In genomic region chr11:52397385-52397987, GRCm38 (mm10) we compare ENCODE assay signal across 8 mouse cellular contexts. TPM values are rescaled to one million over a fixed set of nuclear protein-coding genes. Genes with fewer than 3 reads are reported as not detected.
A peak's percentile ranks its signal among the peaks of the same experiment; 100 is the strongest.
DNase-seq lines count a peak whose midpoint lies in the region; ATAC-seq and TF ChIP-seq lines count a peak whose summit lies in the region.

No protein-coding gene starts in this region.

- no peak for TF ChIP-seq CTCF in ES-Bruce4 (IDR thresholded peaks at IDR 0.05; ENCODE audit: low read depth, low read length)
- TF ChIP-seq CTCF in cerebellum, adult 2 months (IDR thresholded peaks at IDR 0.05; ENCODE audit: borderline replicate concordance, insufficient read depth, low read depth, low read length), result no peak

- WGBS in heart, embryonic 13.5 days, result 81% methylated on average over 4 of the region's 4 CpGs
- WGBS in macrophage (ENCODE audit: missing documents), result 54% methylated on average over 3 of the region's 4 CpGs
- 81% methylated on average over 4 of the region's 4 CpGs for WGBS in cerebellum, adult 2 months

- TF ChIP-seq POLR2A in ES-Bruce4 (IDR thresholded peaks at IDR 0.05; ENCODE audit: insufficient read depth, low read length), result no peak
- TF ChIP-seq POLR2A in cerebellum, adult 2 months (IDR thresholded peaks at IDR 0.05; ENCODE audit: borderline replicate concordance, insufficient read depth, low read length), result no peak

- peak overlapping the region; percentile 80 for H3K4me2 ChIP-seq in heart, embryonic 13.5 days

- peaks cover 60% of the 10 kb centered on the region for H3K79me2 ChIP-seq in macrophage (ENCODE audit: inconsistent target)

- peak overlapping the region; percentile 97; the same call in 1 of the 2 replicates for H3K27ac ChIP-seq in heart, embryonic 13.5 days (replicated peaks)
- no peak overlapping the region for H3K27ac ChIP-seq in ES-Bruce4 (ENCODE audit: insufficient read depth, low read length)
- H3K27ac ChIP-seq in macrophage, result peak overlapping the region; percentile 60; the same call in 1 of the 2 replicates
- H3K27ac ChIP-seq in cerebellum, adult 2 months (ENCODE audit: insufficient read depth, low read length), result no peak overlapping the region

- H3K4me3 ChIP-seq in heart, embryonic 13.5 days, result peak overlapping the region; percentile 97
- no peak overlapping the region for H3K4me3 ChIP-seq in ES-Bruce4 (ENCODE audit: low read depth, low read length)
- H3K4me3 ChIP-seq in macrophage (ENCODE audit: inconsistent target), result peak overlapping the region; percentile 89
- no peak overlapping the region for H3K4me3 ChIP-seq in cerebellum, adult 2 months (replicated peaks; ENCODE audit: insufficient read depth, low read depth, low read length)

- no peaks in the 10 kb centered on the region for H3K27me3 ChIP-seq in heart, embryonic 13.5 days (replicated peaks)
- no peaks in the 10 kb centered on the region for H3K27me3 ChIP-seq in ES-Bruce4 (ENCODE audit: control insufficient read depth, insufficient read depth, low read length, poor library complexity, severe bottlenecking)
- H3K27me3 ChIP-seq in cerebellum, adult 2 months (ENCODE audit: control insufficient read depth, insufficient read depth, low read length), result no peaks in the 10 kb centered on the region

- DNase-seq in heart, postnatal 4 days, result no peak
- DNase-seq in forelimb bud, embryonic 11.5 days (ENCODE audit: low read depth, low spot score), result peak; percentile 20
- no peak for DNase-seq in cerebellum, adult 2 months
- no peak for DNase-seq in layer of hippocampus, adult 11-12 months (ENCODE audit: low spot score)
- no peak for DNase-seq in frontal cortex, adult 2 months (ENCODE audit: extremely low spot score in 1 of 2, low spot score in 1 of 2)

- ATAC-seq in heart, embryonic 13.5 days (ENCODE audit: extremely low read depth, insufficient number of reproducible peaks, low FRiP score, low TSS enrichment), result no peak

- peaks cover 9% of the 10 kb centered on the region; the same call in 1 of the 2 replicates for H3K36me3 ChIP-seq in heart, embryonic 13.5 days
- H3K36me3 ChIP-seq in ES-Bruce4 (ENCODE audit: control insufficient read depth, insufficient read depth, low read length, poor library complexity, severe bottlenecking) (no peaks in the 10 kb centered on the region), macrophage (ENCODE audit: inconsistent target) (0 out of 2 replicates have a peak, but pooled peaks cover 4% of the 10 kb centered on the region)

- no peak for TF ChIP-seq EP300 in ES-Bruce4 (IDR thresholded peaks at IDR 0.05; ENCODE audit: insufficient read depth, low read depth, low read length)

- H3K9ac ChIP-seq in heart, embryonic 13.5 days, result peak overlapping the region; percentile 98
- H3K9ac ChIP-seq in ES-Bruce4 (ENCODE audit: low read depth, poor library complexity, severe bottlenecking), result peak overlapping the region; percentile 87

- peaks cover 39% of the 10 kb centered on the region for H3K4me1 ChIP-seq in heart, embryonic 13.5 days
- no peaks in the 10 kb centered on the region for H3K4me1 ChIP-seq in ES-Bruce4 (ENCODE audit: control insufficient read depth, insufficient read depth, low read length)
- no peaks in the 10 kb centered on the region for H3K4me1 ChIP-seq in cerebellum, adult 2 months (ENCODE audit: control insufficient read depth, insufficient read depth, low read length)

- no peaks in the 10 kb centered on the region for H3K9me3 ChIP-seq in heart, embryonic 13.5 days
- no peaks in the 10 kb centered on the region for H3K9me3 ChIP-seq in ES-Bruce4 (replicated peaks; ENCODE audit: control insufficient read depth, insufficient read depth, low read length, poor library complexity, severe bottlenecking)

RNA-seq across cellular contexts. Expression of gene 9530068E07Rik, which starts 1.3 kb away (rescaled TPM):
- 193 and 201 TPM in 2 replicates for polyA plus RNA-seq in heart, embryonic 13.5 days (2015; fragmentation: Nextera tagmentation; extraction: Ambion mirVana)
- total RNA-seq in heart, postnatal 4 days (2021), result 100 to 1,000 TPM; 113 to 116 TPM
- polyA plus RNA-seq in ES-Bruce4 (2011; ENCODE audit: insufficient read depth, insufficient read length, low read depth, missing spikeins) (53.7 and 54.9 TPM in 2 replicates), macrophage (2018) (126 to 153 TPM (median 142 TPM) in 3 replicates)
- total RNA-seq in macrophage (2018; cell fraction: chromatin; rRNA removed), result 10 to 100 TPM; 12.7 to 69.4 (median 36.4) TPM
- total RNA-seq in macrophage (2018; cell fraction: cytosol; rRNA removed), result 100 to 1,000 TPM; 131 to 187 (median 157) TPM
- total RNA-seq in macrophage (2018; cell fraction: nucleus; rRNA removed), result 100 to 1,000 TPM in 16 of 26 experiments, 10 to 100 TPM in 10; 56.3 to 204 (median 130) TPM
- polyA plus RNA-seq in cerebellum, adult 2 months (2012; rRNA removed), result 88.1 and 88.6 TPM in 2 replicates
- polyA plus RNA-seq in frontal cortex, adult 2 months (2012; rRNA removed), result 82.2 and 82.4 TPM in 2 replicates

RNA-seq across cellular contexts. Expression of gene Vdac1, which starts 36.8 kb away (rescaled TPM):
- polyA plus RNA-seq in heart, embryonic 13.5 days (2015; fragmentation: Nextera tagmentation; extraction: Ambion mirVana), result 414 and 452 TPM in 2 replicates
- total RNA-seq in heart, postnatal 4 days (2021), result 100 to 1,000 TPM; 785 to 812 TPM
- polyA plus RNA-seq in ES-Bruce4 (2011; ENCODE audit: insufficient read depth, insufficient read length, low read depth, missing spikeins) (478 and 491 TPM in 2 replicates), macrophage (2018) (164 to 239 TPM (median 232 TPM) in 3 replicates)
- 100 to 1,000 TPM in 14 of 26 experiments, 10 to 100 TPM in 12; 37.4 to 166 (median 104) TPM for total RNA-seq in macrophage (2018; cell fraction: chromatin; rRNA removed)
- total RNA-seq in macrophage (2018; cell fraction: cytosol; rRNA removed), result 100 to 1,000 TPM; 123 to 261 (median 180) TPM
- total RNA-seq in macrophage (2018; cell fraction: nucleus; rRNA removed), result 100 to 1,000 TPM in 9 of 26 experiments, 10 to 100 TPM in 17; 60.8 to 168 (median 90.4) TPM
- polyA plus RNA-seq in cerebellum, adult 2 months (2012; rRNA removed), result 364 and 394 TPM in 2 replicates
- 421 and 422 TPM in 2 replicates for polyA plus RNA-seq in frontal cortex, adult 2 months (2012; rRNA removed)

Comparison
In these comparisons a context has a peak if more than half of its experiments do, and no peak if none do; other contexts are left out.
1. H3K27ac ChIP-seq: peak in heart, embryonic 13.5 days (single experiment) and macrophage (single experiment); none in ES-Bruce4 (single experiment) and cerebellum, adult 2 months (single experiment).
2. H3K4me3 ChIP-seq: peak in heart, embryonic 13.5 days (single experiment) and macrophage (single experiment); none in ES-Bruce4 (single experiment) and cerebellum, adult 2 months (single experiment).